Mouse (Mus musculus) cerebellum, adult 11-12 months (tissue): ENCODE measurements around the gene Esrp2.
A peak's percentile ranks its signal among the peaks of the same experiment; 100 is the strongest.

Experiments
- DNase-seq: peaks from one replicate; pipeline ENCODE4 v3.0.0; 2022

Gene Esrp2

GRCm38 (mm10) chr8:106136156-106137130, at the start of gene Esrp2:
Esrp2 (minus strand) TSS chr8:106136974.
- no peak for DNase-seq

- no peak for DNase-seq
Observed at GRCm38 (mm10) chr8:106186394-106186793, 49.6 kb upstream of the Esrp2 start.

GRCm38 (mm10) chr8:106185628-106186270, 49.0 kb upstream of the Esrp2 start:
- peak; percentile 38 for DNase-seq

- no peak for DNase-seq
Observed at GRCm38 (mm10) chr8:106178428-106178827, 41.7 kb upstream of the Esrp2 start.

GRCm38 (mm10) chr8:106177594-106177993, 40.8 kb upstream of the Esrp2 start:
- no peak for DNase-seq

GRCm38 (mm10) chr8:106176891-106177290, 40.1 kb upstream of the Esrp2 start:
- no peak for DNase-seq

- DNase-seq: no peak
Observed at GRCm38 (mm10) chr8:106173566-106173965, 36.8 kb upstream of the Esrp2 start.

GRCm38 (mm10) chr8:106169934-106170480, 33.2 kb upstream of the Esrp2 start:
- DNase-seq: no peak

GRCm38 (mm10) chr8:106169017-106169933, 32.5 kb upstream of the Esrp2 start:
- peak; percentile 52 for DNase-seq

- DNase-seq: peak; percentile 85
Observed at GRCm38 (mm10) chr8:106168356-106169016, 31.7 kb upstream of the Esrp2 start, which contains the start of gene Slc7a6. Slc7a6 (plus strand) TSS chr8:106168857.

- peak; percentile 62 for DNase-seq
Observed at GRCm38 (mm10) chr8:106165460-106165859, 28.7 kb upstream of the Esrp2 start.

GRCm38 (mm10) chr8:106163251-106163650, 26.5 kb upstream of the Esrp2 start:
- DNase-seq: no peak

GRCm38 (mm10) chr8:106159876-106160275, 23.1 kb upstream of the Esrp2 start:
- DNase-seq: no peak

- DNase-seq: no peak
Observed at GRCm38 (mm10) chr8:106158381-106158780, 21.6 kb upstream of the Esrp2 start.

GRCm38 (mm10) chr8:106157419-106157818, 20.6 kb upstream of the Esrp2 start:
- DNase-seq: no peak

GRCm38 (mm10) chr8:106152876-106153275, 16.1 kb upstream of the Esrp2 start:
- DNase-seq: no peak

- DNase-seq: no peak
Observed at GRCm38 (mm10) chr8:106151041-106151440, 14.3 kb upstream of the Esrp2 start.

GRCm38 (mm10) chr8:106150653-106151000, 13.9 kb upstream of the Esrp2 start:
- no peak for DNase-seq

GRCm38 (mm10) chr8:106149801-106150652, 13.3 kb upstream of the Esrp2 start, which contains the start of gene Pla2g15:
Pla2g15 (plus strand) TSS chr8:106150399.
- peak; percentile 89 for DNase-seq

GRCm38 (mm10) chr8:106149025-106149424, 12.3 kb upstream of the Esrp2 start:
- DNase-seq: no peak
